Mouse (Mus musculus) right cerebral cortex, adult 18-20 months (tissue): ENCODE measurements around the gene Rad9a.

ENCODE experiments used
- DNase-seq: peaks from one replicate; pipeline ENCODE4 v3.0.0; 2022; ENCODE audit warnings: mixed read lengths

Gene Rad9a

GRCm38 (mm10) chr19:4192251-4192985, 9.0 kb downstream of the Rad9a start:
- no peak for DNase-seq

- DNase-seq = peak; percentile 94
These were observed 9.8 kb downstream of the Rad9a start, which contains the start of gene Ppp1ca for GRCm38 (mm10) chr19:4191528-4192250. Gene Ppp1ca, plus strand, starts transcription at chr19:4192065.

GRCm38 (mm10) chr19:4190831-4191334, 10.6 kb downstream of the Rad9a start, which contains the start of gene Tbc1d10c:
Gene Tbc1d10c, minus strand, starts transcription at chr19:4191284.
- DNase-seq = no peak

DNA sequence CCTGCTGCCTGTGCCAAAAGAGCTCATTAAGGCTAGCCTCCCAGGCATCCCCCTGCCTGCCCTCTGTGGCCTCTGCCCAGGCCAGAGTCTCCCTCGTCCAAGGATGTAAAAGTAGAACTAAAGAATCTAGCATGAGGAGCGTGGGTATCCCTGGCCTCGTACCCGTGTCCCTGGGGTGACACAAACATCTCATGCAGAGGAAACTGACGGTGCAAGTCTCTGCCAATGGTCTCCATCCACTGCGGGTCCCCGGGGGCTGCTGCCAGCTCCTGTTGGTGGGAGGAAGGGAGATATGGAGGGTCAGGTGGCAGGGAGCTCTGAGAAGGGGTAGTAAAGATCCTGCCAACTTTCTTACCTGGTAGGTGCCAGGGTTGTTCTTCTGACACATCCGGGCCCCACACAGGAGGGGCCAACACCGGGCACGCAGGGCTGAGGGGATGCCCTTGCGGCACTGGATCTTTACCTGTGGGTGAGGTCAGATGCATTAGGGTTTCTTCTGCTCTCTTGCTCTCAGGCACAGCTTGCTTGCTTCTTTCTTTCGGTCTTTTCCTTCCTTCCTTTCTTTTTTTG, 12.3 kb downstream of the Rad9a start:
- no peak for DNase-seq

DNA sequence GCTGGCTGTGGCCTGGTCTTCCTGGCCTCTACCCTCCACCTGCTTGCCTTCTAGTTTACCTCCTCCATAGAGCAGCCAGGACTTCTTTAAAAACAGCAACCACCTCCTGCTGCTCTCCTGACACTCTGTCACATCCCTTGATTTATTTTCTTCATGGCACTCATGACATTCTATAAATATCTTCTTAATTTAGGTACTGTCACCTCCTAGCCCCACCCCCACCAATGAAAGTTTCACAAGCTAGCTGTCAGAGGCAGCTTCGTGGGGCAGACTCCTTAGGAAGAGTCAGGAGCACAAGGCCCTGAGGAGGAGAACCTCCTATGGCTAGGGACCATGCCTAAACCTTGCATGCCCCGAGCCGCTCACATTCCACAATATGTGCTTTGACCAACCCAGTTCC, 14.2 kb downstream of the Rad9a start:
- no peak for DNase-seq

- DNase-seq = no peak
These were observed 16.2 kb downstream of the Rad9a start for GRCm38 (mm10) chr19:4184976-4185975.

GRCm38 (mm10) chr19:4183689-4184088, 17.8 kb downstream of the Rad9a start:
- DNase-seq = no peak

- peak; percentile 82 for DNase-seq
These were observed 19.6 kb downstream of the Rad9a start for GRCm38 (mm10) chr19:4181892-4182291.

GRCm38 (mm10) chr19:4180411-4180810, 21.1 kb downstream of the Rad9a start:
- no peak for DNase-seq

DNA sequence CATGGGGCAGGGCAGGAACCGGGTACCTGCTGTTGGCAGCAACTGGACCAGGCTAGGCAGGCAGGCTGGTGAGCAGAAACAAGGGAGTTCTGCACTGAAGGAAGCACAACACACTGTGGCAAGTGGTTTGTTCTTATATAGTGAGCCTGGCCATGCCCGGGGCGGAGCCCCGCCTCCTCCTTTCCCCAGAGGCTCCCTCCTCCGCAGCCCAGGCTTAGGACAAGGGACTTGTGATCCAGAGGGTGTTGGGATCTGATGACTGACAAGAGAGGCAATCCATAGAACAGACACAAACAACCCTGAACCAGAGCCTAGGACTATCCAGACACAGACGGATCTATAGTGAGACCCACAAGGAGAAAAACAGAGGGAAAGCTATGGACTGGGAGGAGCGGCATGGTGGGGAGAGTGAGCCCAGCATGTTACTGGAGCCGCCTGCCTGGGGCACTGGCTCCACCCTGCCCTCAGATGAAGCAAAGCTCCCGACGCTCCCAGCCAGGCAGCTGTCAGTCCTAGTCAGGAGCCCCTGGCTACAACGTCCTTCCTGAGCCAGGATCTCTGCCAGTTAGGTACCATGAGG, 26.0 kb downstream of the Rad9a start, which contains the start of gene Carns1:
TSS of gene Carns1 (minus strand) at position 112 of the 580 bp plus-strand sequence.
- peak; percentile 44 for DNase-seq

- DNase-seq = no peak
These were observed 28.5 kb downstream of the Rad9a start for GRCm38 (mm10) chr19:4172925-4173324.

DNA sequence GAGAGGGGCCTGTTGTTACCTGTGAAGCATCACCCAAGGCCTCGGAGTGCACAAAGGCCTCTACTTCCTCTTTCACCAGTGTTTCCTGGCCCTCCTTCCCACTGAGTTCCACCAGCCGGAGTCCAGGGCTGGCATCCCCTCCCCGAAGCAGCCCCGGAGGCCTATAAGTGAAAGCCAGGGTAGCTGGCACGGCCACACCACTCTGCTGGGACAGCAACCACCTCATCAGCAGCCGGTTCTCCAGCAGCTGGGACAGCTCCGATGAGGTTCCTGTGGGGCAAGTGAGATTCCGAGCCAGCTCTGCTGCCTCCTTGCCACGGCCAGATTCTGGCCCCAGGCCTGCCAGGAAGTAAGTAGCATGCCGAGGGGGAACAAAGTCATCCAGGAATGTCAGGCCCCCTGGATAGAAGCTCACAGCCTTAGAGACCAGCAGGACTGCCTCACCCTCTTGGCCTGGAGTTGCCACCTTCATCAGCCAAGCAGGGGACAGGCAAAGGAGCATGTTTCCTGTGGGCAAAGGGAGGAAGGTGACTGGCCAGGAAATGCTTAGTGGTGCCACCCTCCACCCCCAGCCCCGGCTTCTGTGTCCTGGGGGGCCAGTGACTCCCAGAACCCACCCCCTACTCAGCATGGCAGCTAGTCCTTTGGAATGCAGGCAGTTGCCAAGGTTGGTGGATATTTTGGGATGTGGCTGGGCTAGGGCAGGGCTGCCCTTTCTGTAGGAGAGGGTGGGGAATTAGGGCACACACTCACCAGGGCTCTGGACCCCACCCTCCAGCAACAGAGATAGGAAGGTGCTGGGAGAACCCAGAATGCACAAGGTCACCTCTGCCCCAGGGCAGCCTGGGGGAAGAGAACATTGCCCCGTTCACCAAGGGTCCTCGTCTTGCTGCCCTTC, 29.8 kb downstream of the Rad9a start:
- DNase-seq = no peak

DNA sequence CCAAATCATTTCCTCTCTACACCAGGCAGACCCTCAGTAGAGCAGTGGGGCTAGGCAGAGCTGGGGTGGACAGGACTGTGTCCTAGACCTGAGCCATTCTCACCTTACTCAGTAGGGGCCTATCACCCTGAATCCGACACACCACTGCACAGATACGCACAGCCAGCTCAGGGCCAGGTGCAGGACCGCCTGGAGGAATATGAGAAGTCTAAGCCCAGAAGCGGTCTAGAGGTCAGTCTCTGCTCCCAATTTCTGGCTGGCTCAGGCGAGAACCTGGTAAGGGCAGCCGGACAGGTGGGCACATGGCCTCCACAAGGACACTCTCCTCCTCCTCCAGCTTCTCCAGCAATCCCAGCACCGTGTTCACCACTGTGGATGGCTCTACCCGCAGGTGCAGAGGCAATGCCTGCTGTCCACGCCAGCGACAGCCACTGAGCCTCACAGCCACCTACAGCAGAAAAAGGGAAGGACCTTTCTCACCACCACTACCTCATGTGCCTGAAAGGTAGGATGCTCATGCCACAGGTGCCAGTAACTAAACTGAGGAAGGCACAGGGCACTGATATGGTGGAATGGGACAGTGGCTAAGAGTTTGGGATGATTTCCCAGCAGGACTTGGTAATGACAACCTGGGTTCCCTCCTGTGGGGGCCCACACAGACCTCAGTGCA, 30.6 kb downstream of the Rad9a start:
- DNase-seq = no peak

DNA sequence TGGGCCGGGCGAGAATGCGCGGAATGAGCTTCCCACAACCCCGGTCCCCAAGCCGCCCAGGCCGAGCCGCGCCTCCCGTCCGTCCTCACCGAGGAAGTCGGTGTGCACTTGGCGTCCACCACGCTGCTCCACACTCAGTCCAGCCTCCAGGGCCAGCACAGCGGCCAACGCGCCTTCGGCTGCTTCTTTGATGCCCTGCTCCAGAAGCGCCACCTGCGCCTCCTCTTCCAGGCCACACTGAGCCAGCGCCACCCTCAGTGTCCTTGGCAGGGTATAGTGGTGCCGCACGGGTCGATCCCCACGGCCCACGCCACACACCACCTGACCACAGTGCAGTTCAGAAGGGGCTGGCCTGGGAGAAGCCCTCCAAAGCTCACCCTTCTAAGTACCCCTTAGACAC, 31.7 kb downstream of the Rad9a start:
- no peak for DNase-seq

DNA sequence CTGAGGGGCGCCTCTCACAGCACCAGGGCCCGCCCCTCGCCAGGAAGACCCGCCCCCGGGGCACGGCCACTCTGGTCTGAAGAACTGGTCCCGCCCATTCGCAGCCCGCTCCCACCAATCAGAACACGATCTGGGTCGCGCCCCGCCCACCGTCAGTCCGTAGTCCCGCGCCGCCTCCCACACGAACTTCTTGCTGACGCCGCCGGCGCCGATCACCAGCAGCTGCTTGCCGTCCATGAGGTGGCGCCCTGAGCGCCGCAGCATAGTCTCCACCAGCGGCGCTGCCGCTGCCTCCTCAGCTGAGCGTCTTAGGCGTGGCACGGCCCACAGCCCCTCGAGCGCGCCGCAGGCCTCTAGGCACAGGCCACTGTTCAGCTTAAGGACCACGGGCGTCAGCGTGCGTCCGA, 32.1 kb downstream of the Rad9a start:
- peak; percentile 100 for DNase-seq

DNA sequence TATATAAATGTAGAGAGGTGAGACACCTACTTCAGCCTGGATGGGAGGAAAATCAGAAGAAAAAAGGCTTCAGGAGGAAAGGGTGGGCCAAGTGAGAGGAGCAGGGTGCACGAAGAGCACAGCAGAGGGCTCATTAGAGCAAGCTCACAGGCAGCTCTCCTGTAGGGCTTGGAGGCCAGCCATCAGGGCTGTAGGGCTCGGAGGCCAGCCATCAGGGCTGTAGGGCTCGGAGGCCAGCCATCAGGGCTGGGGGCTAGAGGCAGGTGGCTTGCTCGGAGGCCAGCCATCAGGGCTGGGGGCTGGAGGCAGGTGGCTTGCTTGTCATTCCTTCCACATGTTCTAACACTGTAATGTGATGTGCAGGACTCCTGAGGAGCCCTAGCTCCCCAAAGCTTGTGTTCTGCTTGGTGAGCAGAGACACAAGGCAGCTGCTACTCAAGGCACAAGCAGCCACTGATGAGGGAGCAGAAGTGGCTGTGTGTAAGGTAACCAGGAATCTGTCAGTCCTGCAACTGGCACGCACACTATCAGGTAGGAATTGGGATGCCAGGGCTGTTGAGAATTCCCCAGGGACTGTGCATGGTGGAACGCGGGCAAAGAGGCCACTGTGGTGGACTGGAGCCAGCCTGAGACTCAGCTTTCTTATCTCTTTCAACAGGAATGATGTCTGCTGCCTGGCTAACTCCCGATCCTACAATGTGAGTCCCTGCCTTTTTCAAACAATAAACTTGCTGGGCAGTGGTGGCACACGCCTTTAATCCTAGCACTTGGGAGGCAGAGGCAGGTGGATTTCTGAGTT, 34.6 kb downstream of the Rad9a start:
- DNase-seq = no peak

- no peak for DNase-seq
These were observed 36.7 kb downstream of the Rad9a start for GRCm38 (mm10) chr19:4164721-4165120.

GRCm38 (mm10) chr19:4164100-4164499, 37.4 kb downstream of the Rad9a start:
- DNase-seq = no peak

- no peak for DNase-seq
These were observed 37.9 kb downstream of the Rad9a start for GRCm38 (mm10) chr19:4163543-4163887.
